Mouse (Mus musculus): ENCODE results near the gene Tmem203. TPM values are rescaled to one million over a fixed set of nuclear protein-coding genes. Genes with fewer than 3 reads are reported as not detected.
"Not testable (repeated sequence)": the region's sequence is repeated elsewhere in the genome, so short reads cannot be mapped to it uniquely, and the experiment has no call there.

Tmem203 gene
- polyA plus RNA-seq, 1 experiment from 2014 or later: 16.3 TPM

DNA sequence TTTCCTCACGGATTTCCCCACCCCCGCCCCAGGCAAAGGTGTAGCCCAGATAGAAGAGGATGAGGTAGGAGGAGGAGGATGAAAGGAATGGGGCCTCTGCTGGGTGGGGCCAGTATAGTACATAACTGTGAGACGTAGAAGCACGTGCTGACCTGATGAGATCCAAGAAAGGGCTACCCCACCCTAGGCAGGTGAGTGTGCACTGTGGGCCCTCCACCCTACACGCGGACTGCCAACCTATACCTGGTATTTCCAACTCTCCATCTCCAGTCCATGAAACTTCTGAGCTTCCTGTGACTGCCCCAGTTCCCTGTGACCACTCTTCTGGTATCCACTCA lies 13.8 kb upstream of the Tmem203 start:
- ATAC-seq (ENCODE audit: insufficient number of reproducible peaks, insufficient read depth, low FRiP score, low read depth): no peak
- WGBS: 20% methylated on average over 6 of the region's 6 CpGs
- Histone ChIP-seq H3K27me3 (ENCODE audit: control insufficient read depth, insufficient read depth, low read length) (peaks cover 28% of the 10 kb centered on the region), H3K36me3 (ENCODE audit: control insufficient read depth, insufficient read depth, low read length) (no peaks in the 10 kb centered on the region), H3K9me3 (ENCODE audit: control insufficient read depth, low read length) (no peaks in the 10 kb centered on the region), H3K27ac (replicated peaks in 1 of 2; ENCODE audit: control insufficient read depth in 1 of 2, insufficient read depth in 1 of 2, low read depth in 2 of 2, low read length in 2 of 2) (no peak overlapping the region), H3K4me2 (ENCODE audit: low read length) (peak overlapping the region; percentile 98), H3K4me3 (ENCODE audit: control insufficient read depth in 1 of 2, insufficient read depth in 1 of 2, low read depth in 1 of 2, low read length in 2 of 2) (peak overlapping the region; percentile 47 to 53), H3K9ac (ENCODE audit: low read length) (peak overlapping the region; percentile 2; the same call in 1 of the 2 replicates), H3K4me1 (ENCODE audit: control insufficient read depth in 2 of 2, insufficient read depth in 2 of 2, low read length in 2 of 2) (peaks cover 8 to 18% of the 10 kb centered on the region in 2 experiments)

DNA sequence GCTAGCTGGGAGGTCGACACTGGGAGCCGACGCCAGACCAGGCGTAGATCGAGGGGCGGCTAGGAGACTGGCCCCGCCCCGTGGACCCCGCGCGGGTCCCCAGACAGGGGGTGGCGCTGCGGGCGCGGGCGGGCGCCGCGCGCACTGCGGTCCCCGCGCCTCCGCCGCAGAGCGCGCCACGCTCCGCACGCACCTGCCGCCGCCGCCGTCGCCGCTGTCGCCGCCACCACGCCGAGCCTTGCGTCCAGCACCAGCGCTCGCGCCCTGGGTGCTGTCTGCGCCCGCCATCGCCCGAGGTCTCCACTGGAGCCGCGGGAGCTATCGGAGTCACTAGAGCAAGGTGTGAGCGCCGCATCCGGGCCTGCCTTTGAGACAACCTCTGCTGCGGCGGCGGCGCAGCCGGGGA lies 13.1 kb upstream of the Tmem203 start, which contains the start of the genes Rnf208 and Cysrt1:
Gene Rnf208, plus strand, starts transcription at position 155 of the 406 bp plus-strand sequence.
Gene Cysrt1, minus strand, starts transcription at position 352 of the 406 bp plus-strand sequence.
- Histone ChIP-seq H3K36me3 (ENCODE audit: control insufficient read depth, insufficient read depth, low read length) (peaks cover under 1% of the 10 kb centered on the region; the same call in 1 of the 2 replicates), H3K9me3 (ENCODE audit: control insufficient read depth, low read length) (no peaks in the 10 kb centered on the region), H3K4me2 (ENCODE audit: low read length) (peak within 1 kb of the TSS; percentile 98), H3K27ac (replicated peaks in 1 of 2; ENCODE audit: control insufficient read depth in 1 of 2, insufficient read depth in 1 of 2, low read depth in 2 of 2, low read length in 2 of 2) (no peak within 1 kb of the TSS), H3K4me3 (ENCODE audit: control insufficient read depth in 1 of 2, insufficient read depth in 1 of 2, low read depth in 1 of 2, low read length in 2 of 2) (peak within 1 kb of the TSS; percentile 47 to 53), H3K4me1 (ENCODE audit: control insufficient read depth in 2 of 2, insufficient read depth in 2 of 2, low read length in 2 of 2) (peaks cover 8 to 18% of the 10 kb centered on the region in 2 experiments), H3K9ac (ENCODE audit: low read length) (peak within 1 kb of the TSS; percentile 77), H3K27me3 (ENCODE audit: control insufficient read depth, insufficient read depth, low read length) (peaks cover 28% of the 10 kb centered on the region)
- under 1% methylated on average over 55 of the region's 59 CpGs for WGBS
- ATAC-seq (ENCODE audit: insufficient number of reproducible peaks, insufficient read depth, low FRiP score, low read depth): no peak

DNA sequence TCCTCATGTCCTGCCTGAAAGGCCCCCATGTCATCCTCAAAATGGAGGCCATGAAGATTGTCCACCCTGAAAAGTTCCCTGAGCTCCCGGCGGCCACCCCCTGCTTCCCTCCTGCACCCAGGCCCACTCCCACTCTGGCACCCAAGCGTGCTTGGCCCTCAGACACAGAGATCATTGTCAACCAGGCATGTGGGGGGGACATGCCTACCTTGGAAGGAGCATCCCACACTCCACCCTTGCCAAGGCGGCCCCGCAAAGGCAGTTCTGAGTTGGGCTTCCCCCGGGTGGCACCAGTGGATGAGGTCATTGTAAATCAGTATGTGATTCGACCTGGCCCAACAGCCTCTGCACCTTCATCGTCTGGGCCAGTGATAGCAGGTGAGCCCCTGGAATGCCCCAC lies 11.9 kb upstream of the Tmem203 start:
- Histone ChIP-seq H3K4me2 (ENCODE audit: low read length) (no peak overlapping the region), H3K36me3 (ENCODE audit: control insufficient read depth, insufficient read depth, low read length) (peaks cover 13% of the 10 kb centered on the region; the same call in 1 of the 2 replicates), H3K9me3 (ENCODE audit: control insufficient read depth, low read length) (no peaks in the 10 kb centered on the region), H3K9ac (ENCODE audit: low read length) (no peak overlapping the region), H3K27ac (replicated peaks in 1 of 2; ENCODE audit: control insufficient read depth in 1 of 2, insufficient read depth in 1 of 2, low read depth in 2 of 2, low read length in 2 of 2) (no peak overlapping the region), H3K4me3 (ENCODE audit: control insufficient read depth in 1 of 2, insufficient read depth in 1 of 2, low read depth in 1 of 2, low read length in 2 of 2) (no peak overlapping the region), H3K4me1 (ENCODE audit: control insufficient read depth in 2 of 2, insufficient read depth in 2 of 2, low read length in 2 of 2) (peaks cover 8 to 18% of the 10 kb centered on the region in 2 experiments), H3K27me3 (ENCODE audit: control insufficient read depth, insufficient read depth, low read length) (peaks cover 28% of the 10 kb centered on the region)
- ATAC-seq (ENCODE audit: insufficient number of reproducible peaks, insufficient read depth, low FRiP score, low read depth): no peak
- WGBS: 67% methylated on average over 8 of the region's 8 CpGs

GRCm38 (mm10) chr2:25244144-25244543 lies 11.1 kb upstream of the Tmem203 start:
- ATAC-seq (ENCODE audit: insufficient number of reproducible peaks, insufficient read depth, low FRiP score, low read depth): no peak
- H3K27me3 ChIP-seq (ENCODE audit: control insufficient read depth, insufficient read depth, low read length): peaks cover 28% of the 10 kb centered on the region
- no peaks in the 10 kb centered on the region for H3K9me3 ChIP-seq (ENCODE audit: control insufficient read depth, low read length)
- peaks cover 8 to 18% of the 10 kb centered on the region in 2 experiments for H3K4me1 ChIP-seq (ENCODE audit: control insufficient read depth in 2 of 2, insufficient read depth in 2 of 2, low read length in 2 of 2)
- H3K4me2 ChIP-seq (ENCODE audit: low read length): no peak overlapping the region
- no peak overlapping the region for H3K27ac ChIP-seq (replicated peaks in 1 of 2; ENCODE audit: control insufficient read depth in 1 of 2, insufficient read depth in 1 of 2, low read depth in 2 of 2, low read length in 2 of 2)
- 78% methylated on average over 4 of the region's 4 CpGs for WGBS
- H3K4me3 ChIP-seq (ENCODE audit: control insufficient read depth in 1 of 2, insufficient read depth in 1 of 2, low read depth in 1 of 2, low read length in 2 of 2): no peak overlapping the region
- H3K36me3 ChIP-seq (ENCODE audit: control insufficient read depth, insufficient read depth, low read length): peaks cover 21% of the 10 kb centered on the region; the same call in 1 of the 2 replicates
- no peak overlapping the region for H3K9ac ChIP-seq (ENCODE audit: low read length)

- Histone ChIP-seq H3K9me3 (ENCODE audit: control insufficient read depth, low read length) (no peaks in the 10 kb centered on the region), H3K4me2 (ENCODE audit: low read length) (no peak within 1 kb of the TSS), H3K4me1 (ENCODE audit: control insufficient read depth in 2 of 2, insufficient read depth in 2 of 2, low read length in 2 of 2) (peaks cover 4 to 13% of the 10 kb centered on the region in 2 experiments; a peak in 3 of 4 replicates), H3K27ac (replicated peaks in 1 of 2; ENCODE audit: control insufficient read depth in 1 of 2, insufficient read depth in 1 of 2, low read depth in 2 of 2, low read length in 2 of 2) (no peak within 1 kb of the TSS), H3K36me3 (ENCODE audit: control insufficient read depth, insufficient read depth, low read length) (peaks cover 43% of the 10 kb centered on the region), H3K9ac (ENCODE audit: low read length) (no peak within 1 kb of the TSS), H3K4me3 (ENCODE audit: control insufficient read depth in 1 of 2, insufficient read depth in 1 of 2, low read depth in 1 of 2, low read length in 2 of 2) (no peak within 1 kb of the TSS), H3K27me3 (ENCODE audit: control insufficient read depth, insufficient read depth, low read length) (peaks cover 22% of the 10 kb centered on the region)
- 85% methylated on average over 10 of the region's 10 CpGs for WGBS
- no peak for ATAC-seq (ENCODE audit: insufficient number of reproducible peaks, insufficient read depth, low FRiP score, low read depth)
Measured at GRCm38 (mm10) chr2:25246183-25247072, 8.8 kb upstream of the Tmem203 start, which contains the start of gene AL732309.1. Gene AL732309.1 (minus strand): TSS chr2:25246863.

DNA sequence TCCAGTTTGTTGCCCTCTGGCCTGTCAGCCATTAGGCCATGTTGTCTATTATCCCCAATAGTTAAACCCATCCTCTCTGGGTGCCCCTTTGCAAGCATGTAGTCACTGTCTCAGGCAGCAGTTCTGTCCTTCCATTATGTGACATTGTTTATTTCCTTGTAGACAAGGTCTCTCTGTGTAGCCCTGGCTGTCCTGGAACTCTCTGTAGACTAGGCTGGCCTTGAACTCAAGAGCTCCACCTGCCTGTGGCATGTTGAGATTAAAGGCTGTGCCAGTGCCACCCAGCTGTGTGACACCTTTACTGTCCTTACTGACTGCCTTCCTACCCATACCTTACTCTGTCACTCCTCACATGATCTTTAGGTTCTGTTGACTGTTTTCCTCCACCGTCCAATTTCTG lies 2.9 kb upstream of the Tmem203 start:
- no peaks in the 10 kb centered on the region for H3K27me3 ChIP-seq (ENCODE audit: control insufficient read depth, insufficient read depth, low read length)
- 82% methylated on average over 1 of the region's 1 CpGs for WGBS
- peaks cover 63% of the 10 kb centered on the region for H3K36me3 ChIP-seq (ENCODE audit: control insufficient read depth, insufficient read depth, low read length)
- peaks cover 7 to 13% of the 10 kb centered on the region in 2 experiments; a peak in 3 of 4 replicates for H3K4me1 ChIP-seq (ENCODE audit: control insufficient read depth in 2 of 2, insufficient read depth in 2 of 2, low read length in 2 of 2)
- H3K4me3 ChIP-seq (ENCODE audit: control insufficient read depth in 1 of 2, insufficient read depth in 1 of 2, low read depth in 1 of 2, low read length in 2 of 2): no peak overlapping the region
- no peaks in the 10 kb centered on the region for H3K9me3 ChIP-seq (ENCODE audit: control insufficient read depth, low read length)
- no peak overlapping the region for H3K9ac ChIP-seq (ENCODE audit: low read length)
- H3K4me2 ChIP-seq (ENCODE audit: low read length): no peak overlapping the region
- no peak overlapping the region for H3K27ac ChIP-seq (replicated peaks in 1 of 2; ENCODE audit: control insufficient read depth in 1 of 2, insufficient read depth in 1 of 2, low read depth in 2 of 2, low read length in 2 of 2)
- ATAC-seq (ENCODE audit: insufficient number of reproducible peaks, insufficient read depth, low FRiP score, low read depth): no peak

DNA sequence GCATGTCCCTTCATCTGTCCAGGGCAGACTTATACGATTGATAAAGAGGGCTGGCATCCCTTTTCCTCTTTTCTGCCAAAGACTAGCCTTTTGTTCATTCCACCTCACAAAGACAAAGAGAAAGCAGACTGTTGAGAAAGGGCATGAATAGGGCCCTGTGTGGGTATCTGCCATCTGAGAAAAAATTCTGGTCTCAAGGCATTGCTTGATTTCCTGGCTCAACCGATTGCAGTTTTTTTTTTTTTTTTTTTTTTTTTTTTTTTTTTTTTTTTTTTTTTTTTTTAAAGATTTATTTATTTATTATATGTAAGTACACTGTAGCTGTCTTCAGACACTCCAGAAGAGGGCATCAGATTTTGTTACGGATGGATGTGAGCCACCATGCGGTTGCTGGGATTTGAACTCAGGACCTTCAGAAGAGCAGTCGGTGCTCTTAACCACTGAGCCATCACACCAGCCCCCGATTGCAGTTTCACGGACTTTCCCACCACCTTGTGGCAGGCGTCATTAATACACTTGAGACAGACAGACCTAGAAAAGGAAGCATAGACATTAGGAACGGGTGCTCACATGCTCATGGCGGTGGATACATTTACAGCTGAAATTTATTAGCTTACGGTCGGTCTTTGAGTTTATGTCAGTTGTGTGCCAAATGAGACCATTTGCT lies 1.3 kb downstream of the Tmem203 start:
- not testable (repeated sequence) for H3K9me3 ChIP-seq (ENCODE audit: control insufficient read depth, low read length); H3K27ac ChIP-seq (replicated peaks in 1 of 2; ENCODE audit: control insufficient read depth in 1 of 2, insufficient read depth in 1 of 2, low read depth in 2 of 2, low read length in 2 of 2); H3K27me3 ChIP-seq (ENCODE audit: control insufficient read depth, insufficient read depth, low read length); ATAC-seq (ENCODE audit: insufficient number of reproducible peaks, insufficient read depth, low FRiP score, low read depth)
- Histone ChIP-seq H3K4me2 (ENCODE audit: low read length) (peak overlapping the region; percentile 94), H3K4me1 (ENCODE audit: control insufficient read depth in 2 of 2, insufficient read depth in 2 of 2, low read length in 2 of 2) (peaks cover 7 to 13% of the 10 kb centered on the region in 2 experiments; a peak in 3 of 4 replicates), H3K9ac (ENCODE audit: low read length) (peak overlapping the region; percentile 88), H3K36me3 (ENCODE audit: control insufficient read depth, insufficient read depth, low read length) (peaks cover 21% of the 10 kb centered on the region), H3K4me3 (ENCODE audit: control insufficient read depth in 1 of 2, insufficient read depth in 1 of 2, low read depth in 1 of 2, low read length in 2 of 2) (peak overlapping the region; percentile 3 to 90; a peak in 3 of 4 replicates)
- WGBS: 56% methylated on average over 10 of the region's 12 CpGs

Data from heart, embryonic 14.5 days (tissue).